Mouse (Mus musculus): ENCODE results near the gene Olfr905. TPM values are rescaled to one million over a fixed set of nuclear protein-coding genes. Genes with fewer than 3 reads are reported as not detected.

The Olfr905 gene
- total RNA-seq (2012; rRNA removed): not detected in 2 replicates
- not detected in 2 replicates for total RNA-seq (2014; rRNA removed)
- not detected in 2 replicates for polyA plus RNA-seq (2012; ENCODE audit: insufficient read length, low read depth)

DNA sequence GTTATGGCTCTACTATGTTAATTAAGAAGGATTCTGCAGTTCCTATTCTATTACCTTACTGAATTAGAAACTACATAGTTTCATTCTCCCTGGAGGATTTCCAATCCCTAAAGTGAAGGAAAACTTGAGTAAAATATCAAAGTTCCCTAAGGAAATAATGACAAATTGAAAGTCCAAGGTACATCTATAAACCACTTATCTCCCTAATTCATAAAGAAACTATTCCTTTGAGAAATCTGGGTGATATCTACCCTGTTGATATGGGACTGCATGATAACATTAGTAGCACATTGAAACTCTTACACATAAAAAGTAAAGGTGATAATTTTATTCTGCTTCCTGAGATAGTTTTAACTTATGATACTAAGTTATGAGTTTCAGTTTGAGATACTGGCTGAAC is at the start of gene Olfr905:
Gene Olfr905 (plus strand): TSS at position 301 of the 400 bp plus-strand sequence.
- dilution Hi-C loops (cut with MboI; ENCODE audit: extremely low pct_ligation_motif_present, extremely low pct_unique_long_range_greater_than_20kb, low sequenced_read_pairs): no loop called here
- H3K36me3 ChIP-seq (replicated peaks in 1 of 2; ENCODE audit: control insufficient read depth in 1 of 2, insufficient read depth in 1 of 2, low read length in 1 of 2): no peaks in the 10 kb centered on the region
- H3K79me2 ChIP-seq (replicated peaks; ENCODE audit: control insufficient read depth, extremely low read depth, insufficient read depth, poor library complexity, severe bottlenecking): no peaks in the 10 kb centered on the region
- H3K9ac ChIP-seq (ENCODE audit: insufficient read depth, low read depth): no peak within 1 kb of the TSS
- no peak within 1 kb of the TSS for H3K4me2 ChIP-seq (ENCODE audit: insufficient read depth, low read depth, poor library complexity, severe bottlenecking)
- no peak within 1 kb of the TSS for H3K27ac ChIP-seq (ENCODE audit: insufficient read depth, low read depth)
- no peaks in the 10 kb centered on the region for H3K4me1 ChIP-seq (ENCODE audit: control insufficient read depth in 1 of 2, insufficient read depth in 2 of 2)
- no peak within 1 kb of the TSS for H3K4me3 ChIP-seq (replicated peaks in 1 of 3; ENCODE audit: low read depth in 2 of 3, low read length in 2 of 3, poor library complexity in 1 of 3)
- H3K27me3 ChIP-seq (replicated peaks): no peaks in the 10 kb centered on the region
- TF ChIP-seq MXI1 (IDR thresholded peaks at IDR 0.05; ENCODE audit: low read depth, low read length): no peak
- no peak for TF ChIP-seq UBTF (IDR thresholded peaks at IDR 0.05; ENCODE audit: low read depth, low read length)
- TF ChIP-seq CHD1 (IDR thresholded peaks at IDR 0.05; ENCODE audit: low read depth, low read length): no peak
- no peak for TF ChIP-seq ZC3H11A (IDR thresholded peaks at IDR 0.05; ENCODE audit: low read depth, low read length)
- TF ChIP-seq JUN (IDR thresholded peaks at IDR 0.05; ENCODE audit: insufficient read depth, low read depth, low read length): no peak
- no peak for TF ChIP-seq POLR2A (IDR thresholded peaks at IDR 0.05; ENCODE audit: low read depth, low read length)
- no peak for TF ChIP-seq IRF4 (IDR thresholded peaks at IDR 0.05; ENCODE audit: low read depth, low read length)
- TF ChIP-seq RCOR1 (conservative IDR thresholded peaks at IDR 0.05; ENCODE audit: low read depth, low read length): no peak
- TF ChIP-seq MAFK (IDR thresholded peaks at IDR 0.05; ENCODE audit: insufficient replicate concordance, low read length): no peak
- TF ChIP-seq NELFE (IDR thresholded peaks at IDR 0.05; ENCODE audit: low read depth, low read length): no peak
- in situ Hi-C loops (cut with MboI; ENCODE audit: low pct_ligation_motif_present, low pct_unique_long_range_greater_than_20kb, low sequenced_read_pairs): no loop called here
- DNase-seq (ENCODE audit: extremely low read depth): no peak
- no peaks in the 10 kb centered on the region for H3K9me3 ChIP-seq (replicated peaks; ENCODE audit: low read length)

DNA sequence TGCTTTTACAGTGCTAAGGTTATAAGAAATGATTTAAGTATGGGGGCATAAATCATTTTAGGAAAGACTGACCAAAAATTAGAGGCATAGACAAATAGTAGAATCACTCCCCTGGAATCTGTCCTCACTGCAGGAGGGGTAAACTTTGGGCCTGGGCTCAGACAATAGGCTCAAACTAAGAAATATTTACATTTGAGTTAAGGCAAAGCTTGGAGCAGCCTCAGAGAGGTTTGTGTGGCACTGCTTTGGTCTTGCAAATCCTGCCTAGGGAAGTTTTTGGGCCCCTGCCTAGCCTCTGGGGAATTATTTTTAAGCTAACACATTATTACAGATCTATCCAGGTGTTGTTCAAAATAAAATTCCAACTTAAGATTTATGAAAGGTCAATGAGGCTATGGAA is 47.1 kb upstream of the Olfr905 start:
- Histone ChIP-seq H3K4me2 (ENCODE audit: insufficient read depth, low read depth, poor library complexity, severe bottlenecking) (no peak overlapping the region), H3K27ac (ENCODE audit: insufficient read depth, low read depth) (no peak overlapping the region), H3K9me3 (replicated peaks; ENCODE audit: low read length) (no peaks in the 10 kb centered on the region), H3K79me2 (replicated peaks; ENCODE audit: control insufficient read depth, extremely low read depth, insufficient read depth, poor library complexity, severe bottlenecking) (no peaks in the 10 kb centered on the region), H3K9ac (ENCODE audit: insufficient read depth, low read depth) (no peak overlapping the region), H3K4me1 (ENCODE audit: control insufficient read depth in 1 of 2, insufficient read depth in 2 of 2) (no peaks in the 10 kb centered on the region), H3K36me3 (replicated peaks in 1 of 2; ENCODE audit: control insufficient read depth in 1 of 2, insufficient read depth in 1 of 2, low read length in 1 of 2) (no peaks in the 10 kb centered on the region), H3K4me3 (replicated peaks in 1 of 3; ENCODE audit: low read depth in 2 of 3, low read length in 2 of 3, poor library complexity in 1 of 3) (no peak overlapping the region), H3K27me3 (replicated peaks) (no peaks in the 10 kb centered on the region)
- dilution Hi-C loops (cut with MboI; ENCODE audit: extremely low pct_ligation_motif_present, extremely low pct_unique_long_range_greater_than_20kb, low sequenced_read_pairs) (no loop called here), in situ Hi-C loops (cut with MboI; ENCODE audit: low pct_ligation_motif_present, low pct_unique_long_range_greater_than_20kb, low sequenced_read_pairs) (no loop called here)
- DNase-seq (ENCODE audit: extremely low read depth): no peak
- TF ChIP-seq UBTF (IDR thresholded peaks at IDR 0.05; ENCODE audit: low read depth, low read length): no peak
- TF ChIP-seq ETS1 (conservative IDR thresholded peaks at IDR 0.05; ENCODE audit: low read depth, low read length): no peak
- TF ChIP-seq USF2 (conservative IDR thresholded peaks at IDR 0.05; ENCODE audit: low read depth, low read length): no peak
- no peak for TF ChIP-seq JUND (conservative IDR thresholded peaks at IDR 0.05; ENCODE audit: low read depth, low read length)
- no peak for TF ChIP-seq GABPA (IDR thresholded peaks at IDR 0.05; ENCODE audit: insufficient replicate concordance, low read depth, low read length)
- TF ChIP-seq USF1 (IDR thresholded peaks at IDR 0.05; ENCODE audit: low read depth, low read length): no peak
- TF ChIP-seq EP300 (IDR thresholded peaks at IDR 0.05; ENCODE audit: low read length): no peak
- no peak for TF ChIP-seq TCF12 (IDR thresholded peaks at IDR 0.05; ENCODE audit: low read depth, low read length)
